Mouse (Mus musculus) adrenal gland, postnatal 36 days (tissue): ENCODE results near the gene Nup93. TPM values are rescaled to one million over a fixed set of nuclear protein-coding genes. Genes with fewer than 3 reads are reported as not detected.
A peak's percentile ranks its signal among the peaks of the same experiment; 100 is the strongest.

Experiments
- DNase-seq, 2 experiments: peaks; one replicate each; pipeline ENCODE4 v3.0.0; 2021; ENCODE audit warnings: mixed read lengths in 1 of 2
- total RNA-seq, 2 experiments: library from RNA; stranded (reverse); gene quantifications; 2 replicates each; pipeline ENCODE4 v1.2.3; 2021

The Nup93 gene
- total RNA-seq, 2 experiments from 2014 or later = 15.7 to 16.1 TPM

DNA sequence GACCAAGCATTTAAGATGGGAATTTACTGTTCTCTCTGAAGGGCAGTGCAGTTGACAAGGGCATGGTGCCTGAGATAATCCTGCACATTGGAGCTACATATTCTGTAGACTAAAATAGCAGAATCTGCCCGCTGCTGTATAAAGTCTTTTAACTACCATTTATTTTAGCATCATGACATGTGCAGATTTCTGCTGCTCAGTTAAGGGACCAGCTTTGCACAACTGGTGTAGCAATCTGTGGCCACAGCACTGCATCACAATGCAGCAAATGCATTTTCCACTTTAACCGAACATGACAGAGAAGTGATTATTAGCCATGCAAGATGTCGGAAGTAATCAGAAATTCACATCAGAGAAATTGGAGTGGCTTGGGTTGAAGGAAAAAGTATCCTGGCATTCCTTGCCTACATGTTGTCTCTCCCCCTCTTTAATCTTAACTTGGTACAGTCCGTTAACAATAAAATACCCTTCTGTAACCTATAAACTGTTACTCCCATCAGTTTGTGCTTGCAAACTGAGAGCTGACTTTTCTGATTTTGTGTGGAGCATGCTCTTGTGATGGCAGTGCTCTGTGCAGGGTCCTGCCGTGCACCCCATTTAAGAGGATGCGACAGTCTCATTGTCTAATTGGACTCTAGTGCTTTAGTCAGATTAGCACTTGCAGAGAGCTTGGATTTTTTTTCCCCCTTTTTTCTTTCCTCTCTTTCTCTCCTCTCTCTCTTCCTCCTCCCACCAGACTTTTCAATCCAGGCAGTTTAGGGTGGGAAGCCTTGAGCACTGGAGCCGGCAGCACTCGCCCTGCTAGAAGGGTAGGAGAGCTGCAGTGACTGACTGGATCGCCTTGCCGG is 52.2 kb downstream of the Nup93 start:
- DNase-seq = peak in 1 of 2 experiments; percentile 11

GRCm38 (mm10) chr8:94268359-94268890 is 54.1 kb downstream of the Nup93 start:
- DNase-seq = no peak

- DNase-seq = no peak
Measured at GRCm38 (mm10) chr8:94270309-94270708, 55.9 kb downstream of the Nup93 start.

DNA sequence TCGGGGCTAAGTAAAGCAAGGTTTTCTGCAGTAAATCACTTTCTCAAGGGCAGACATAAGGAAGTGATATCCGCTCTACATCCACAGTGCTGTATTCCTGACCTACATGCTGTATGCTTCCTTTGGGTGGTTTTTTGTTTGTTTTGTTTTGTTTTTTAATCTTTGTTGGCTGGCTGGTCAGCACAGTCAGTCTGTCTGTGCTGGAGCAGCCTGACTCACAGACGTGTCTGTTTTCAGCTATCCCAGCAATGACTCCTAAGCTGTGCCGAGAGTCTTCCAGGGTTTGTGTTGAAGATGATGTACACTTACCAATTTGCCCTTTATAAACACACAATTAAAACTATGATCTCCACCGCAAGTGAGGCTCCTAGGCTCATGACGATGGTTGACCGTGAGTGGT is 56.7 kb downstream of the Nup93 start:
- DNase-seq = no peak

GRCm38 (mm10) chr8:94272612-94273011 is 58.2 kb downstream of the Nup93 start:
- no peak for DNase-seq

DNA sequence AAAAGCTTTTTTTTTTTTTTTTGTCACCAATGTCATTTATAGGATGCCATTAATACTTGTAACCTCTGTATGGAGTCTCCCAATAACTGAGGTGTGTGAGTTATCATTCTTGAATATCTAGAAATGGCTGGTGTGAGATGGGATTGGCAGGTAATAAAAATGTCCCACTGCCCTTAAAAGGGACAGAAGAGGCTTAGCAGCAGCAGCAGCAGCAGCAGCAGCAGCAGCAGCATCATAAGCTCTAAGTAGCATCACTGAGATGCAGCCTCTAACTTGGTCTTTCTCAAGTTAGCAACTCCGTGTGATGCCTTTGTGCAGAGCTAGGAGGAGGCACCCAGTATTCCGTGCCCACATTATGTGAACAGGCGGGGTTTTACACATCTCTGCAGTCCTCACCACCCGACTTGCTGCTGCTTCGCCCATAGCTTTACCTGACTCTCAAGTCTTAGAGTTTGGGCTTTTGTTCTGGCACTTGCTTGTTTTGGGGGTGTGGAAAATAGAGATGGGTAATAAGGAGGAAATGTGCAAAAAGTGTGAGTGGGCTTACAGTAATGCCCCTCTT is 59.0 kb downstream of the Nup93 start:
- DNase-seq = no peak

- no peak for DNase-seq
Measured at GRCm38 (mm10) chr8:94274030-94274429, 59.7 kb downstream of the Nup93 start.

DNA sequence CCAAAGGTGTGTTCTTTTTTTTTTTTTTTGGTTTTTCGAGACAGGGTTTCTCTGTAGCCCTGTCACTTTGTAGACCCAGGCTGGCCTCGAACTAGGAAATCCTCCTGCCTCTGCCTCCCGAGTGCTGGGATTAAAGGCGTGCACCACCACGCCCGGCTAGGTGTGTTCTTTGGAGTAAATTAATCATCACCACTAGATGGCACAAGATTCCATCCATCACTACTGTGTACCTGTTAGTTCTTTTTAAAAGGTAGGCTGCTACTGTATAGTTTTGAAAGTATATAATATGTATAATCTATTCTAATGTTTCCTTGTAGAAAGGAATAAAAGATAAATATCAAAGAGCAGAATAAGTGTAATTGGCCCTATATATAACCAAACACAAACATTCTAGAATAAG is 63.9 kb downstream of the Nup93 start:
- DNase-seq = no peak

DNA sequence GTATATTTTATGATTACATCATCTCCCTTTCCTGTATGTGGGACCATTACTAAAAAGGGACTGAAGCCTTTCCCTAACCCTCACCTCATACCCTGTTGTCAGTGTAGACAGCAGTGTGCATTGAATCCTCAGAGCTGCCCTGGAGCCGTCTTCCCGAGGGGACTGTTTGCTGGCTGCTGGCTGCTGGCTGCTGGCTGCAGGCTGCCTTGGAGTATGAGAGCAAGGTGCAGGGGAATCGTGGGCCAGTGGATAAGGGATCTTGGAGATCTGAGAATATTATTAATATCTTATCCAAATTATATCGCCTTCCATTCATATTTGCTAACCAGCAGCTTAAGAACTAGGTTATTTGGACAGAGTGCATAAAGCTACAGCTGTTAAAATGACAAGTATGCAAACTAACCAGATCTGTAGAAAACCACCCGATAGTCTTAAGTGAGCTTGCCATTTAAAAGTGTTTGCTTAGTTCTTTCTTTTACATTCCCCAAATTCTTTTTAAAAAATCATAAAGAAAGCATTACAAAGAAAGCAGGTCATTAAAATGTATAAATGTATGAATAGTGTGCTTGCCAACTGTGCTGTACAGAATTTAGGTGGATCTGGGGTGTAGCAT is 65.7 kb downstream of the Nup93 start:
- DNase-seq = no peak

DNA sequence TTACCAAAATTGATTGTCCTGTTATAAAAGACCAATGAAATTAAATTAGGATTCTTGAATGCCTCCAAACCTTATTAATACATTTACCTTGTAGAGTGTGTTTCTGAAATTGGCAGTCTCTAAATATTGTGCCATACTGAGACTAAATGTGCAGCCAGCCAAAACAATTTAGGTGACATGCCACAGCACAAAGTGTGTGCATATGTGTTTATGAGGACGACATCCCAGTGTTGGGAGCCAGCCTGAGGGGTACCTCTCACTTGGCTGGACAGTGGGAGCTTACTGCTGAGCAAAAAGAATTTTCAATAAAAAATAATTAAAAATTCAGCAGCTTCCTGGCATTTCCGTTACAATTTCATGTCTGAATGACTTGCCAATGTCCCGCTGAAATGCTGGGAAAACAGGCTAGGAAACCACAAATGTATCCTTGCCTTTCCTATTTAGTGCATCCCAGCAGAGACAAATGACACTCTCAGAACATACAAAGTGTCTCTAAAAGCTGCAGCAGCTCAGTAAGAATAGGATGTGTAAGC is 68.2 kb downstream of the Nup93 start:
- DNase-seq = no peak

DNA sequence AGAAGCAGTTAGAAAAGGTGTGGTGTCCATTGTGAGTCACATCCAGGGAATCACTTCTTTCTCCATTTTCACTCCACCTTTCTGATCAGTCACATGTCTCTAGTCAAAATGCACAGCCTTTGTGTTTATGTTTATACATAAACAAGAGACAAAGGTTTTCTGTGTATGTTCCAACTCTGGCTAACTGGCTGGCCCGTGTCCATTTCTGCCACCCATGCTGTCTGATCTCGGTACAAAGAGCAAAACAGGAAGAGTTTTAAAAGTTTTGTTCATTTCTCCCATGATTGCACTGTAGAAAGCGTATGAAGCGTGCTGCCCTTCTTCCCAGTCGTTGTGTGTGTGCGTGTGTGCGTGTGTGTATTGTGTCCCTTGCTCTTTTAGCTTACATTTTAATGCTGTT is 69.8 kb downstream of the Nup93 start:
- DNase-seq = no peak

GRCm38 (mm10) chr8:94290606-94291005 is 76.2 kb downstream of the Nup93 start:
- DNase-seq = peak; percentile 11 to 19

DNA sequence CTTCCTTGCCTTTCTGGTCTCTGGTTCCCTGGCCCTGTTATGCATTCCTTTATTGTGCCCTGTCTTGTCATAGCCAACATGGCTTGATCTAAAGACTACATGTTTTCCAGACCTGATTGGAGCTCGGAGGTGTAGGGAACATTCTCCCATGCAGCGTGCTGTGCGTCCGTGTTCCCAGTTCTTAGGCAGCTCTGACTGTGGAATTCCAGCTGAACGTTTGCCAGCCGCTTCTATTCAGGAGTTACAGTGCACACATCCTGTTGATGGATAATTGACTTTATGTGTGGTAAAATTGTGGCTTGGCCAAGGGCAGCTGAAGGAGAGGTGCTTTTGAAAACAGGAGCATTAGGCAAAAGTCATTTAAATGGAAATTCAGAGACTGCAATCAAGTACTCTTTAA is 77.7 kb downstream of the Nup93 start:
- DNase-seq = no peak

DNA sequence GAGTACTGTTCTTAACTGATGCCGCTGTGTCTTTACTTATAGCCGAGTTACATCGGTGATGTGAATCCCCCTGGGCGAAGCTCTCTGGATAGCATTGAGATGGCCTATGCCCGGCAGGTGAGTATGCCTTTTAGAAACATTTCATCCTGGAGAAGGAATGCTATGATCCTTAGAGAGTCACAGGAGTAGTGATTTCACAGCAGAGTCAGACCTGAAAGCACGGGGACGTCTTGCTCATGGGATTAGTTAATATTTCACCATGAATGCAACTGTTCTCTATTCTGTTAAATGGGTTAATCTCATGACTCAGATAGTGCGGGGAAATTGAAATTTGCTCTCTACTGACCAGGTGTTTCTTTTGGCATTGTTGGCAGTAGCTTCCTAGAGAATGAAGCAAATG is 78.3 kb downstream of the Nup93 start:
- no peak for DNase-seq

- DNase-seq = no peak
Measured at GRCm38 (mm10) chr8:94295687-94296086, 81.3 kb downstream of the Nup93 start.

DNA sequence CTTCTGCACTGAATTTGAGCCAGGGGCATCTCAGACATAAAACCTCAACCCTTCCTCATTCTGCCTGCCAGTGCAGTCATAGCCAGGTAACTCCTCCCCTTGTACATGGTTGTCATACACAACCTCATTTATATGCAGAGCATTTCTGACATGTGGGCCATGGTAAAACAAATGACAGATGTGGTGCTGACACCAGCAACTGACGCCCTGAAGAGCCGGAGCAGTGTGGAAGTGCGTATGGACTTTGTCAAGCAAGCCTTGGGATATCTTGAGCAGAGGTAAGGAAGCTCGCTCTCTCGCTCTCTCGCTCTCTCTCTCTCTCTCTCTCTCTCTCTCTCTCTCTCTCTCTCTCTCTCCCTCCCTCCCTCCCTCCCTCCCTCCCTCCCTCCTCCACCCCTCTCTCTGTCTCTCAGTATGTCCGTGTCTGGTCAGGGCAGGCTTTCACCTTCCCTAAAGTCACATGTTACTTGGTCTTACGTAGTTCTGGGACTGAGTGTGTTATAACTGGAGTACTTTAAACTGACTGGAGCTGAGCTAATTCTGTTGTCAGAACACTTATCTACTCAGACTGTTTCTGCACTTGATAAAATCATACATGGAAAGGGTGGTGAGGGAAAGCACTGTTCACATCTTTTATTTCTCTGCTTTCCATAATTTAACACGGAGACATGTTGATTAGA is 82.1 kb downstream of the Nup93 start:
- DNase-seq = no peak

GRCm38 (mm10) chr8:94297101-94297500 is 82.7 kb downstream of the Nup93 start:
- no peak for DNase-seq

DNA sequence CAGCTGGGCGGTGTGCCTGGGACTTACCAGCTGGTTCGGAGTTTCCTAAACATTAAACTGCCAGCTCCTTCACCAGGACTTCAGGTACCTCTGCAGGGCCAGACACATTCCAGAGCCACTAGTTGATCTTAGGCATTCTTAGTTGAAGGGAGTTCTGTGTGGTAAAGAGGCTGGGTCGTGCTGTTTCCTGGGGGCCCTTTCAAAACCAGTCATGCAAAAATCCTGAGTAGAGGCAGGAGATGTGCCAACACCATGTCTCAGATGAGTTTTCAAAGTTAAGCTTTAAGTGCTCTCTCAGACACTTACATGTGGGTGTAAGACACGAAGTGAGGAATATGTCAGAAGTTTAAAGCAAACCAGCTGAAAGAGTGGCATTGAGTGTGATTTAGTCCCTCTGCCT is 86.4 kb downstream of the Nup93 start:
- DNase-seq = no peak

GRCm38 (mm10) chr8:94304412-94304811 is 90.0 kb downstream of the Nup93 start:
- no peak for DNase-seq

DNA sequence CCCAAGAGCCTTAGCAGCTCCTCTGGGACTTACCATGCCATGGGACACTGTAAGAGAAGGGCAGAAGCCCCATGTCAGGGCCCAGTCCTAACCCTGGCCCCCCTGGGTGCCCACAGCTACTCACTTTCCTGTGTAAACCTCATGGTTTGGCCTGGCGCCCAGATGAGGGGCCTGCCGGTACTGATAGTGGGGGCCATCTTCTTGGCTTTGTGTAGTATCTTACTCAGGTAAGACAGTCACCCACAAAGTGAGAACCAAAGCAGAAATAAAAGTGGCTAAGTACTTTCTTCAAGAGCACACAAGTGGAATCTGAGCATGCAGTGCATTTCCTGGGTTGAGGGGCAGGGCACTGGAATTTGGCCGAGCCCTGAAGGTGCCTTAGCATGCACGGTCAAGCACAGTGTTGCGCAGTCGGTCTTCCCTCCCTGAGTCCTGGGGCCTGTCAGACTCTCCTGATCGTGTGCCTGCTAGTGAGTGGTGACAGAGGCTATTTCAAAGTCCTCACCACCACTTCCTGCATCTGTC is 92.7 kb downstream of the Nup93 start:
- no peak for DNase-seq

DNA sequence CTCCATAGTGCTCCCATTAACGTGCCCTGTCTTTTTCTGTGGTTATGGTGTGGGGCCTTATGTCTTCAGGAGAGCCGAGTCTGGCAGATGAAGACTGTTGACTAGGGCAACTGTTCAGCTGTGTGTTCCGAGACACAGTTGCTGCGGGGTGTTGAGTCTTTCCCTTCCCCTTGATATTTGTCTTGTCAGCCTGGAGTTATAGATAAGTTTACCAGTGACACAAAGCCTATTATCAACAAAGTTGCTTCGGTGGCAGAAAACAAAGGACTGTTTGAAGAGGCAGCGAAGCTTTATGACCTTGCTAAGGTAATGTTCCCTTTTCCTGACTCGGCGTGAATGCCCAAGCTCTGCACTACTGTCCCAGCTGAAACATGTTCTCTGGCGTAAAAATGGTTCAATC is 93.3 kb downstream of the Nup93 start:
- no peak for DNase-seq

DNA sequence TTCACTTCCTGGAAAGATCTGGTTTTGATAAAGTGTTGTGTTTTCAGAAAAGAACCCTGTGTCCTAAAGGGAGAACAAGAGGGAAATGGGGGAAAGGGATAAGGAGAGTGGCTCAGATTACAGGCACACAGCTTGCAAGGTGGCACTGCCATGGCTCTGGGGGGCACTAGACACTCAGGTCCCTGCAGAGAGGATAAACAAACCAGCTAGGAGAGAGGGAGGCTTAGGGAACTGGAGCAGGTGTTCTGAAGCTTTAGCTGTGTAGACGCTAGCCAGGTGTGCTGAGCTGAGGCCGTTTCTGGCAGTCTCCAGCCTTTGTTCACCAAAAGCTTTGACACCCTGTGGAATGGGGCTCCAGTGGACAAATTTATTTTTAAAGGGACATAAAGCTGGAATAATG is 99.7 kb downstream of the Nup93 start:
- no peak for DNase-seq
